In the genomic region with DNA sequence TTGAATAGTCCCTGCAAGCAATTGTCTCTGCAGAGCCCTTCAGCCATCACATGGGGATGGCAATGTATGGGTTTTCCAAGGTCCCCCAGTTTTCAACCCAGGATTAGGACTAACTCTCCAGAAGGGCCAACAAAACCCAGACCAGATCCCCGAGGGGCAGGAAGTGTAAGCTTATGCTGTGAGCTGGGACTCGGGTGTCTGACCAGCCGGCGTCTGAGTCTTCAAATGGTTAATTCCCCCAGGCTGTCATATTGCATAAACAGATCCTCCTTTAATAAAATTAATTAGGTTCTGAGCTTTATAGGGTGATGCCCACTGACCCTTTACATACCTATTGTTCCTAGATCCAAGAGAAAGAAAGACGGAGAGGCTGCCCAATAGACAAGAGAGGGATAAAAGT, we compare ENCODE assay signal across 11 mouse cellular contexts. TPM values are rescaled to one million over a fixed set of nuclear protein-coding genes. Genes with fewer than 3 reads are reported as not detected.
DNase-seq lines count a peak whose midpoint lies in the region; ATAC-seq and TF ChIP-seq lines count a peak whose summit lies in the region.
"Had no signal": no experiment of that assay in that cellular context is flagged by ENCODE, and none has a peak within 500 bp of the region (broad histone marks: within the 10 kb centered on the region; RNA-seq: fewer than 3 reads in every experiment).

No protein-coding gene starts in this region.

- peaks cover 29% of the 10 kb centered on the region for H3K27me3 ChIP-seq in lung, embryonic 14.5 days (ENCODE audit: insufficient read depth, low read length)
- no peaks in the 10 kb centered on the region for H3K27me3 ChIP-seq in forebrain, embryonic 16.5 days (replicated peaks; ENCODE audit: control insufficient read depth, insufficient read depth, low read length)
- peaks cover 72% of the 10 kb centered on the region for H3K27me3 ChIP-seq in liver, embryonic 12.5 days (replicated peaks)
- no peaks in the 10 kb centered on the region for H3K27me3 ChIP-seq in stomach, embryonic 14.5 days (ENCODE audit: control insufficient read depth, insufficient read depth, low read length)

- peak overlapping the region; percentile 55 for H3K4me2 ChIP-seq in lung, embryonic 14.5 days
- H3K4me2 ChIP-seq in forebrain, embryonic 16.5 days (ENCODE audit: low read length): peak overlapping the region; percentile 64
- peak overlapping the region; percentile 34 for H3K4me2 ChIP-seq in liver, embryonic 12.5 days
- peak overlapping the region; percentile 57 for H3K4me2 ChIP-seq in stomach, embryonic 14.5 days (replicated peaks; ENCODE audit: low read depth, low read length)

- no peak for TF ChIP-seq POLR2A in lung, adult 2 months (IDR thresholded peaks at IDR 0.05; ENCODE audit: borderline replicate concordance, extremely low read depth, low read depth, low read length)

- no peak for ATAC-seq in lung, embryonic 14.5 days (ENCODE audit: insufficient read depth)
- 0 out of 2 replicates have a peak, but pooled peaks have one; percentile 19 for ATAC-seq in forebrain, embryonic 16.5 days
- no peak for ATAC-seq in liver, embryonic 12.5 days
- no peak for ATAC-seq in stomach, embryonic 14.5 days (ENCODE audit: insufficient number of reproducible peaks, insufficient read depth, low FRiP score, low read depth)
- ATAC-seq in erythroblast, adult 5-6 weeks (replicated peaks; ENCODE audit: low FRiP score, poor library complexity, severe bottlenecking): no peak
- no peak for ATAC-seq in frontal cortex, adult (ENCODE audit: low TSS enrichment)

- WGBS in lung, embryonic 14.5 days: 7% methylated on average over 5 of the region's 5 CpGs
- 12% methylated on average over 5 of the region's 5 CpGs for WGBS in lung, adult 2 months
- WGBS in forebrain, embryonic 16.5 days: 8% methylated on average over 5 of the region's 5 CpGs
- WGBS in liver, embryonic 12.5 days (ENCODE audit: insufficient replicate concordance): 13% methylated on average over 5 of the region's 5 CpGs
- WGBS in stomach, embryonic 14.5 days: 12% methylated on average over 5 of the region's 5 CpGs

- H3K4me1 ChIP-seq in lung, embryonic 14.5 days (ENCODE audit: insufficient read depth): no peaks in the 10 kb centered on the region
- H3K4me1 ChIP-seq in lung, adult 2 months (ENCODE audit: control insufficient read depth, insufficient read depth, low read length): no peaks in the 10 kb centered on the region; the same call in 1 of the 2 replicates
- H3K4me1 ChIP-seq in forebrain, embryonic 16.5 days (replicated peaks; ENCODE audit: control insufficient read depth, insufficient read depth, low read length): peaks cover 35% of the 10 kb centered on the region
- 0 out of 2 replicates have a peak, but pooled peaks cover 5% of the 10 kb centered on the region for H3K4me1 ChIP-seq in liver, embryonic 12.5 days
- peaks cover 11% of the 10 kb centered on the region; the same call in 1 of the 2 replicates for H3K4me1 ChIP-seq in stomach, embryonic 14.5 days (ENCODE audit: control insufficient read depth, insufficient read depth, low read length)

- DNase-seq in lung, embryonic 14.5 days: no peak
- DNase-seq in lung, adult 2 months: no peak
- DNase-seq in cerebellum, postnatal 25 days: no peak
- DNase-seq: kidney, postnatal 36 days had no signal

- TF ChIP-seq CTCF in lung, embryonic 14.5 days (IDR thresholded peaks at IDR 0.05; ENCODE audit: low read depth): no peak
- TF ChIP-seq CTCF in lung, adult 2 months (IDR thresholded peaks at IDR 0.05; ENCODE audit: insufficient read depth, low read length): no peak

- no peaks in the 10 kb centered on the region for H3K9me3 ChIP-seq in lung, embryonic 14.5 days (ENCODE audit: low read depth, low read length)
- H3K9me3 ChIP-seq in forebrain, embryonic 16.5 days (ENCODE audit: control insufficient read depth, low read length): no peaks in the 10 kb centered on the region
- no peaks in the 10 kb centered on the region for H3K9me3 ChIP-seq in liver, embryonic 12.5 days (replicated peaks)
- H3K9me3 ChIP-seq in stomach, embryonic 14.5 days (ENCODE audit: control insufficient read depth, low read depth, low read length): no peaks in the 10 kb centered on the region
- H3K9me3 ChIP-seq: megakaryocyte, embryonic 14.5 days had no signal

- no peak overlapping the region for H3K9ac ChIP-seq in lung, embryonic 14.5 days
- peak overlapping the region; percentile 55 for H3K9ac ChIP-seq in forebrain, embryonic 16.5 days (replicated peaks; ENCODE audit: low read depth, low read length)
- H3K9ac ChIP-seq in liver, embryonic 12.5 days: no peak overlapping the region
- no peak overlapping the region for H3K9ac ChIP-seq in stomach, embryonic 14.5 days (replicated peaks; ENCODE audit: low read depth, low read length)

- no peak overlapping the region for H3K27ac ChIP-seq in lung, embryonic 14.5 days (ENCODE audit: low read depth)
- H3K27ac ChIP-seq in forebrain, embryonic 16.5 days (ENCODE audit: low read length): no peak overlapping the region
- no peak overlapping the region for H3K27ac ChIP-seq in liver, embryonic 12.5 days
- H3K27ac ChIP-seq in stomach, embryonic 14.5 days (ENCODE audit: low read length): no peak overlapping the region

- no peaks in the 10 kb centered on the region for H3K36me3 ChIP-seq in lung, embryonic 14.5 days (ENCODE audit: insufficient read depth)
- no peaks in the 10 kb centered on the region for H3K36me3 ChIP-seq in forebrain, embryonic 16.5 days (ENCODE audit: control insufficient read depth, insufficient read depth)
- H3K36me3 ChIP-seq in liver, embryonic 12.5 days: no peaks in the 10 kb centered on the region
- H3K36me3 ChIP-seq in stomach, embryonic 14.5 days (ENCODE audit: control insufficient read depth, insufficient read depth, low read length): no peaks in the 10 kb centered on the region

- peak overlapping the region; percentile 22; the same call in 1 of the 2 replicates for H3K4me3 ChIP-seq in lung, embryonic 14.5 days (ENCODE audit: low read depth, low read length)
- no peak overlapping the region for H3K4me3 ChIP-seq in lung, adult 2 months (replicated peaks; ENCODE audit: extremely low read depth, low read depth, low read length)
- H3K4me3 ChIP-seq in forebrain, embryonic 16.5 days (replicated peaks; ENCODE audit: low read length): peak overlapping the region; percentile 36
- H3K4me3 ChIP-seq in liver, embryonic 12.5 days: no peak overlapping the region
- H3K4me3 ChIP-seq in stomach, embryonic 14.5 days (ENCODE audit: low read depth, low read length): peak overlapping the region; percentile 23

RNA-seq across cellular contexts. Expression of a gene that starts 14.4 kb away (rescaled TPM):
- not detected in 2 replicates for polyA plus RNA-seq in lung, embryonic 14.5 days (2014; fragmentation: Nextera tagmentation; extraction: Ambion mirVana)
- polyA plus RNA-seq in lung, adult 2 months (2012; rRNA removed): not detected in 2 replicates
- polyA plus RNA-seq in forebrain, embryonic 16.5 days (2015; fragmentation: Nextera tagmentation; extraction: Ambion mirVana): not detected in 2 replicates
- polyA plus RNA-seq in liver, embryonic 12.5 days (2016; fragmentation: Nextera tagmentation; extraction: Ambion mirVana): not detected in 2 replicates
- not detected in 2 replicates for polyA plus RNA-seq in stomach, embryonic 14.5 days (2014; fragmentation: Nextera tagmentation; extraction: Ambion mirVana)
- total RNA-seq in erythroblast, adult 5-6 weeks (2015; ENCODE audit: low replicate concordance): not detected in 2 replicates
- total RNA-seq in erythroblast, adult 5-6 weeks (2017; ENCODE audit: low replicate concordance): 4.0 TPM in 1 of 2 replicates, not detected in the other
- total RNA-seq: MEL had no signal

RNA-seq across cellular contexts. Expression of a gene that starts 17.4 kb away (rescaled TPM):
- polyA plus RNA-seq in lung, embryonic 14.5 days (2014; fragmentation: Nextera tagmentation; extraction: Ambion mirVana): 18.6 and 21.1 TPM in 2 replicates
- polyA plus RNA-seq in lung, adult 2 months (2012; rRNA removed): 0.96 and 1.5 TPM in 2 replicates
- 236 and 244 TPM in 2 replicates for polyA plus RNA-seq in forebrain, embryonic 16.5 days (2015; fragmentation: Nextera tagmentation; extraction: Ambion mirVana)
- polyA plus RNA-seq in liver, embryonic 12.5 days (2016; fragmentation: Nextera tagmentation; extraction: Ambion mirVana): 53.4 and 53.5 TPM in 2 replicates
- 40.0 and 40.8 TPM in 2 replicates for polyA plus RNA-seq in stomach, embryonic 14.5 days (2014; fragmentation: Nextera tagmentation; extraction: Ambion mirVana)
- 11.1 and 25.5 TPM in 2 replicates for total RNA-seq in erythroblast, adult 5-6 weeks (2015; ENCODE audit: low replicate concordance)
- total RNA-seq in erythroblast, adult 5-6 weeks (2017; ENCODE audit: low replicate concordance): 4.9 and 10.2 TPM in 2 replicates

Comparison
In these comparisons a context has a peak if more than half of its experiments do, and no peak if none do; other contexts are left out.
1. H3K4me3 ChIP-seq: peak in lung, embryonic 14.5 days (single experiment), forebrain, embryonic 16.5 days (single experiment) and stomach, embryonic 14.5 days (single experiment); none in lung, adult 2 months (single experiment) and liver, embryonic 12.5 days (single experiment).
2. Peak in every context shown above with its lines, with median percentiles within 50 percentile points of each other: H3K4me2 ChIP-seq.